Mouse (Mus musculus) T-cell, adult 66 days (primary cell): ENCODE data around the gene Prh1. TPM values are rescaled to one million over a fixed set of nuclear protein-coding genes. Genes with fewer than 3 reads are reported as not detected.

Source experiments
- total RNA-seq, 2 experiments: library from RNA; stranded (reverse); gene quantifications; 3 replicates in 1 of 2; 4 replicates in 1 of 2; pipeline ENCODE4 v1.2.4; 2023

The Prh1 gene
- total RNA-seq = not detected

DNA sequence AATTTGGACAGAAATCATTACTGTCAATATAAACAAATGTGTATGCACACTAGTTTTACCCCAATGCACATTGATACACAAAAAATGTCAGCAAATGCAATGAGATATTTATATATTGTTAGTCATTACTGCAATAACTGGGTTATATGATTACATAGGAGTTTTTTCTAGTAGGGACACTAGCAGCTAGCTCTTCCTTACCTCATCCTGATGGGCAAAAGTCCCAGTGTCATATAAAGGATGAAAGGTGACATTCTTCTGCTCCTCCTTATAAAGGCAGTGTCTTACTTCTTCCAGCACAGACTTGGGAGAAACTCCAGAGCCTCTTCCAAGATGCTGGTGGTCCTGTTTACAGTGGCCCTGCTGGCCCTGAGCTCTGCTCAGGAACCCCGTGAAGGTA is at the start of gene Prh1:
Gene Prh1 (plus strand): TSS at position 301 of the 400 bp plus-strand sequence.

DNA sequence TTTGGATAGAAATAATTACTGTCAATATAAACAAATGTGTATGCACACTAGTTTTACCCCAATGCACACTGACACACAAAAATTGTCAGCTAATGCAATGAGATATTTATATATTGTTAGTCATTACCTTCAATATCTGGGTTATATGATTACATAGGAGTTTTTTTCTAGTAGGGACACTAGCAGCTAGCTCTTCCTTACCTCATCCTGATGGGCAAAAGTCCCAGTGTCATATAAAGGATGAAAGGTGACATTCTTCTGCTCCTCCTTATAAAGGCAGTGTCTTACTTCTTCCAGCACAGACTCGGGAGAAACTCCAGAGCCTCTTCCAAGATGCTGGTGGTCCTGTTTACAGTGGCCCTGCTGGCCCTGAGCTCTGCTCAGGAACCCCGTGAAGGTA is 26.0 kb downstream of the Prh1 start, which contains the start of gene Prp2:
Gene Prp2 (plus strand): TSS at position 301 of the 400 bp plus-strand sequence.

Other genes with a start within 250 kb of the Prh1 start
- gene Gm8882, start 205.7 kb upstream of the Prh1 start, total RNA-seq = not detected
- gene Prp2, start 26.1 kb downstream of the Prh1 start, total RNA-seq = not detected
- gene A630073D07Rik, start 81.7 kb downstream of the Prh1 start, total RNA-seq = not detected
- gene Tas2r120, start 87.1 kb downstream of the Prh1 start, total RNA-seq = not detected
- not detected for gene Tas2r121, start 131.2 kb downstream of the Prh1 start, total RNA-seq
- not detected for gene Tas2r122, start 142.1 kb downstream of the Prh1 start, total RNA-seq
- not detected for gene Tas2r115, start 168.2 kb downstream of the Prh1 start, total RNA-seq
- not detected for gene Tas2r124, start 184.9 kb downstream of the Prh1 start, total RNA-seq
- not detected for gene Tas2r102, start 192.3 kb downstream of the Prh1 start, total RNA-seq
- gene Tas2r136, start 208.4 kb downstream of the Prh1 start, total RNA-seq = not detected
- gene Tas2r117, start 233.0 kb downstream of the Prh1 start, total RNA-seq = not detected